Mouse (Mus musculus) adrenal gland, adult 18-20 months (tissue): ENCODE data around the gene Hsp90aa1. TPM values are rescaled to one million over a fixed set of nuclear protein-coding genes. Genes with fewer than 3 reads are reported as not detected.

ENCODE experiments used
- DNase-seq, 2 experiments: peaks; one replicate each; pipeline ENCODE4 v3.0.0; 2021 to 2022; ENCODE audit warnings: low spot score in 2 of 2
- microRNA-seq, 2 experiments: library from miRNA; unstranded; fragments of <30 nt; microRNA quantifications; one replicate each; pipeline ENCODE4 v1.2.0; 2021; ENCODE audit warnings: borderline number of aligned reads in 2 of 2
- total RNA-seq, 2 experiments: library from RNA; stranded (reverse); gene quantifications; 1 replicate in 1 of 2; 2 replicates in 1 of 2; pipeline ENCODE4 v1.2.3; 2021

Hsp90aa1 gene
- total RNA-seq, 2 experiments from 2014 or later, result 1,046 to 1,696 TPM

- no peak for DNase-seq
These were observed 52.3 kb downstream of the Hsp90aa1 start for GRCm38 (mm10) chr12:110650241-110650641.

Small RNA genes lying within 50 kb of the gene (microRNA-seq; reads per million reads assigned to microRNA genes)
- 0 reads per million in 2 experiments for gene Gm27299

Other genes with a start within 250 kb of the Hsp90aa1 start
- 100 to 1,000 TPM; 122 to 124 TPM for gene Dync1h1, start 101.3 kb downstream of the Hsp90aa1 start, total RNA-seq
- not detected for gene 1700001K19Rik, start 20.1 kb downstream of the Hsp90aa1 start, total RNA-seq
- 10 to 100 TPM; 42.9 to 49.5 TPM for gene Wdr20, start 35.2 kb upstream of the Hsp90aa1 start, total RNA-seq
- 1 to 10 TPM in 1 of 2 experiments, under 1 TPM in 1; 0.86 to 1.2 TPM for gene Mok, start 138.2 kb upstream of the Hsp90aa1 start, total RNA-seq
- gene Zfp839, start 147.5 kb upstream of the Hsp90aa1 start, total RNA-seq, result 10 to 100 TPM; 12.6 to 13.4 TPM
- 10 to 100 TPM; 36.2 to 40.4 TPM for gene Cinp, start 186.4 kb upstream of the Hsp90aa1 start, total RNA-seq
- gene Tecpr2, start 186.5 kb upstream of the Hsp90aa1 start, total RNA-seq, result 10 to 100 TPM in 1 of 2 experiments, 1 to 10 TPM in 1; 8.1 to 11.2 TPM